Mouse (Mus musculus): ENCODE measurements around the gene Hist1h2bn.
"Not testable (repeated sequence)": the region's sequence is repeated elsewhere in the genome, so short reads cannot be mapped to it uniquely, and the experiment has no call there.

DNA sequence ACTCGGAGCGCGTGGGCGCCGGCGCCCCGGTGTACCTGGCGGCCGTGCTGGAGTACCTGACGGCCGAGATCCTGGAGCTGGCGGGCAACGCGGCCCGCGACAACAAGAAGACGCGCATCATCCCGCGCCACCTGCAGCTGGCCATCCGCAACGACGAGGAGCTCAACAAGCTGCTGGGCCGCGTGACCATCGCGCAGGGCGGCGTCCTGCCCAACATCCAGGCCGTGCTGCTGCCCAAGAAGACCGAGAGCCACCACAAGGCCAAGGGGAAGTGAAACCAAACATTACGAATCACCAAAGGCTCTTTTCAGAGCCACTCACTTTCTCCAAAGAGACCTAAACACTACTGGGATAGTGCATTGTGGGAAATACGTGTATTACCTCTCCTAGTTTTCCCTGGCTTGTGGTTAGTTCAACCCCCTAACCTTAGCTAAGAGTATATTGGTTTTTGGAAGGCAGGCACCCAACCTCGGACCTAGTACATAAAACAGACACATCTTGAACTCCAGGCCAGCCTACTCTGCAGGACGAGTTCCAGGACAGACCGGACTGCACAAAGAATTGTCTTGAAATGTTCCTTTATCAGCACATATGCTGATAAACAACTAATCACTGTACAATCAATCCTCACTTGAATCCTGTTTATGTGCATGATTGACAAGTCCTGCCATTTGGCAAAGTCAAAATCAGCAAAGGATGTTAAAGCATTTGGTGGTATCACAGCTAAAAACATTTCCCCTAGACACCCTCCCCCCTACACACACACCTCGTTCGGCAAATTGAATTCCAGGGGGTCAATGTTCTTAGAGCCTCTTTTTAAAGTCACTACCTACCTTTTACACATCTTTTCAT is 37.2 kb upstream of the Hist1h2bn start:
- not testable (repeated sequence) for TF ChIP-seq CTCF (IDR thresholded peaks at IDR 0.05; ENCODE audit: borderline replicate concordance, extremely low read depth, insufficient read depth, insufficient read length)
- peak; percentile 28; the same call in 1 of the 2 replicates for TF ChIP-seq POLR2A (IDR thresholded peaks at IDR 0.05; ENCODE audit: borderline replicate concordance, extremely low read depth, insufficient read depth, insufficient read length, poor library complexity, severe bottlenecking)

Measured in brain, embryonic 14.5 days (tissue).